Mouse (Mus musculus) heart, postnatal 14 days (tissue): Measurements from ENCODE around the gene Sept11. TPM values are rescaled to one million over a fixed set of nuclear protein-coding genes. Genes with fewer than 3 reads are reported as not detected.

Experiments used
- DNase-seq, 2 experiments: peaks; one replicate each; pipeline ENCODE4 v3.0.0; 2021 to 2022
- intact Hi-C: fragments of 180-260 bp; cut with DNase I; formaldehyde crosslinking; loops from one replicate; pipeline ENCODE4 v1.15.1; 2025
- total RNA-seq, 2 experiments: library from RNA; stranded (reverse); gene quantifications; 2 replicates each; pipeline ENCODE4 v1.2.3; 2021

The Sept11 gene
- total RNA-seq, 2 experiments from 2014 or later = 48.7 to 54.9 TPM

DNA sequence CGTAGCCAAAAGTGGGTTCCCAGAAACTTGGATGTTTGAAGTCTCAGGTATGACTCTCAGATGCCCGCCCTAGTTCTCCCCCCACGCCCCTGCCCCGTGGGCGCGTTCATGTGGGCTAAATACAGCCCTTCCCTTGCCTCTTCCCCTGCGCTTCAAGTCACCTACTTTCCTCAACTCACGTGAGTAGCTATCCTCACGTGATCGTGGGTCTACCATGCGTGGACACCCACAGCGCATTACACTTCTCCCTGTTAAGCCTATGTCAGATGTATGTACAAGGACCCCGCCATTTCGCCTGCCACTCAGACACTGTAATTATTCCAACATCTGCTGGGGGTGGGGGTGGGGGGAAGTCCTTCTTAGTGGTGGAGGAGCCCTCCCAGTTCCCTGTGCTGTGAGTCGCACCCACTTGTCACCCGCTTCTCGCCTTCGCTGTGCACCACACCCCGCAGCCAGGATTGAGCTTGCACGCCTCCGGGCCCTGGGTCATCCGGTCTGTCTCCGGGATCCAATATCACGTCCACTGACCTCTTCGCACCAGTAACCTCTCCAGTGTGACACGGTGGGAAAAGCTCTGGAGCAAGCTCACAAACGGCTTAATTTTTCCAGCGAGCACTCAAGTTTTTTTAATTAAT, 973 bp upstream of the Sept11 start:
- peak; percentile 53 to 55 for DNase-seq
- intact Hi-C loops = loop anchor here (2.0 to 5.0 kb wide), 4 partner anchors 70 to 175 kb away; partner anchors contain the start of gene Ccng2

DNA sequence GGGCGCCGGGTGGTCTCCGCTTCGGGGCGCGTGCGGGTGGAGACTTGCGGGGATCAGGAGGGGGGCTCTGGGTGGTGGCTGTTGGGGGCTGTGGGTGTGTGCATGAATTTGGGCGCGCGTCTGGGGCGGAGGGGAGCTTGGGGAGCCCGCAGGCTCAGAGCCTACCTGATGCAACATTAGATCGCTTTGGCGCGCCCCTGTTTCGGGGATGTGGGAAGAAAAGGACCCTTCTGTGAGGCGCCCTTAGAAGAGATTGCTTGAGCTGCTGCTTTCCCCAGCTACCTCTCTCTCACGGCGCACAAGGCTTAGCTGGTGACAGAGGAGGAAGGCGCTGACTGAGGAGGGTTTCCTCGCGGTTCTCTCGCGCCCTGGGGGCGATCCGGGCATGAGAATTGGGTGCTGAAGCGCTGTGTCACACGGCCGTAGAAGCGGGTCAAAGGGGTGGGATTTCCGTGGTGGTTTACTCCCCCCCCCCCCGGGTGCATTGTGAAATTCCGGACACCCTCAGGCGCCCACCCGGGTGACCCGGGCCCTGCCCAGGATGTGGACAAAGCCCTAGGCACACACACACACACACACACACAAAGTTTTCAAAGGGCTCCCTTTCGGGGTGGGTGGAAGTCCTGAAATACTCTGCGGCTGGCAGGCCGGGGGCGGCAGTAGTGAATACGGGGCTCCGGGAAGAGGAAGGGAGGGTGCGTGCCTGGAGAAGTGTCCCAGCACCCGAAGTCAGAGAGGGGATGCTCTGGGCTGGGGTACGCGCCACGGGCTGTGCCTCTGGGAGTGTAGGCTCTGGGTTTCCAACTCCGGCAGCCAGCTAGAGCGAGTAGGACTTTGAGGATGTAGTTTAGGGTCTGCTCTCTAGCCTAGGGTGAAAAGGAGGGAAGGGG, 646 bp downstream of the Sept11 start:
- intact Hi-C loops = loop anchor here (1.0 to 5.0 kb wide), 5 partner anchors 43 to 173 kb away; partner anchors contain the start of gene Ccng2
- peak; percentile 45 to 47 for DNase-seq

GRCm38 (mm10) chr5:93095301-93095700, 2.1 kb downstream of the Sept11 start:
- intact Hi-C loops = no loop called here

GRCm38 (mm10) chr5:93097204-93097906, 4.1 kb downstream of the Sept11 start:
- intact Hi-C loops = no loop called here
- no peak for DNase-seq

More at GRCm38 (mm10) chr5:93095301-93095700, 2.1 kb downstream of the Sept11 start:
- no peak for DNase-seq

DNA sequence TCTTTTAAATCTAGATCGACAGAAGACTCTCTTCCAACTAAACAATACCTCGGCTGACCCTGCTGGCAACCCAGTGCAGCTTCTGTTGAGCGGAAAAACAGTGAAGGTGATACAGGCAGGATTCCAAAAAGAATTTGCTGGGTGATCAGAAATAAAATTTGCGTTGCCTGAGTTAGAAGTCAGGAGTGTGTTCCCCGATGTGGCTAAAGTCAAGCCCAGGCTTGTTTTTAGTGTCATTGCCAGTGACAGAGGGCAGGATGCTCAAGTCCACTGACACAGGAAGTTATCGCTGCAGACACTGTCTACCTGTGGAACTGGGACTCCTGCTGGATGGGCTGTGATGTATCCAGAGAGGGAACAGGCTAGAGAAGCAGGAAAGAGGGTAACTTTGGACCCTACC, 5.0 kb downstream of the Sept11 start:
- intact Hi-C loops = no loop called here
- DNase-seq = no peak

- intact Hi-C loops = no loop called here
- DNase-seq = peak in 1 of 2 experiments; percentile 20
Observed at GRCm38 (mm10) chr5:93098811-93099210, 5.6 kb downstream of the Sept11 start.

GRCm38 (mm10) chr5:93100906-93101305, 7.7 kb downstream of the Sept11 start:
- intact Hi-C loops = no loop called here
- no peak for DNase-seq

DNA sequence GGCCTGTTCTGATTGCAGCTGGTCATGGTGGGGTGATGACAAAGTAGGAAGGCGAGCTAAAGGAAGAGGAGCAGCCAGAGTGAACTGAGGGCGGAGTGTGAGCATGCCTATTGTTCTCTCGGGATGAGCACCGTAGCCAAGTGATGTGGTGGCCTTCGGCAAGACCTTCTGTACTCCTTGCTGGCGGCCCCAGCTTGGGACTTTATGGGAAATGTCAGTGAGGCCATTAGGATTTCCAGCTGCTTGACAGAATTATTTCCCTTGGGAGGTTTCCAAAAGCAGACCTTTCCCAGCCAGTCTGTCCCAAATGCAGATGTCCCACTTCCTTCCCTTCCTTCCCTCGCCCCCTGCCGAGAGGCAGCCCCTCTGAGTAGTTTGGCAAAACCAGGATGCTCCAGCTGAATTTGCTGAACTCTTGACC, 8.1 kb downstream of the Sept11 start:
- intact Hi-C loops = no loop called here
- DNase-seq = peak; percentile 55 to 59

DNA sequence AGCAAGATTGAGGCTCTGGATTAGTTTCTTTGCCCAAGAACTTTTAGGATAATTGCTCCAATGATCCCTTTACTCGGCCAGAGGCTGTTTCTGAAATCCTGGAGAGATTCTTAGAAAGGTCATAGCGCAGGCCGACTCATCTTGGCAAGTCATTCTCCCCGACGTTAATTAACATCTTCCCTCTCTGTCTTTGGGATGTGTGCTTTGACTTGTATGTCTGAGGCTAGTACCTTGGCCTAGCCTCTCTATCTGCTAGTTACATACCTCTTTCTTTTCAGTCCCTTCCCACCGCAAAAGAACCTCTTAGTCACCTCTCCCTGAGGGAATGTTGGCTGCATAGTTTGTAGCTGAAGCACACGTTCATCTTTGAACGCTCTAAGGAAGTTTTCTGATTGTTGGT, 10.4 kb downstream of the Sept11 start:
- no peak for DNase-seq
- intact Hi-C loops = no loop called here

DNA sequence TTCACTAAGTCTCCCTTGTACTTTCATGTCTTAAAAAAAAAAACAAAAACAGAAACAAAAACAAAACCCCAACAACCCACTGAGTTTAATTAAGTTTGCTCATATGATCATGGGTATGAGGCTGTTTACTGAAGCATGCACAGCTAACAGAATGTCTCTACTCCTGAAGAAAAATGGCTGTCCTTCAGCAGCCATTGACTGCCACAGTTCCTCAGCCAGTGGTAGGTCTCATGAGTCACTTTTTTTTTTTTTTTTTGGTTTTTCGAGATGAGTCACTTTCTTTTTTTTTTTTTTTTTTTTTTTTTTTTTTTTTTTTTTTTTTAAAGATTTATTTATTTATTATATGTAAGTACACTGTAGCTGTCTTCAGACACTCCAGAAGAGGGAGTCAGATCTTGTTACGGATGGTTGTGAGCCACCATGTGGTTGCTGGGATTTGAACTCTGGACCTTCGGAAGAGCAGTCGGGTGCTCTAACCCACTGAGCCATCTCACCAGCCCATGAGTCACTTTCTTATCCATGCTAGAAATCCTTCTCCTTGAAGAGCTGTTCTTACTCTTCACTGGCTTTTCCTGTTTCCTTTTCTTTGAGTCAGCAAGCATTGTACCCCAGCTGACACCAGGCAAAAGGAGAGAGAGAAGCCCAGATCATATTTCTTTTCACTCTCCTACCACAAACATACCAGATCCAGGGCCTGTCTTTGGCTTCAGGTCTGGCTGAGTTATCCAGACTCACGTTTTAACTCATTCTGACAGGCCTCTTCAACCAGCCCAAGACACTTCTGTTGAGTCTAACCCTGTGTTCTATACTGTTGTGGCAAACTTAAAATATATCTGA, 12.0 kb downstream of the Sept11 start:
- no peak for DNase-seq
- intact Hi-C loops = no loop called here

DNA sequence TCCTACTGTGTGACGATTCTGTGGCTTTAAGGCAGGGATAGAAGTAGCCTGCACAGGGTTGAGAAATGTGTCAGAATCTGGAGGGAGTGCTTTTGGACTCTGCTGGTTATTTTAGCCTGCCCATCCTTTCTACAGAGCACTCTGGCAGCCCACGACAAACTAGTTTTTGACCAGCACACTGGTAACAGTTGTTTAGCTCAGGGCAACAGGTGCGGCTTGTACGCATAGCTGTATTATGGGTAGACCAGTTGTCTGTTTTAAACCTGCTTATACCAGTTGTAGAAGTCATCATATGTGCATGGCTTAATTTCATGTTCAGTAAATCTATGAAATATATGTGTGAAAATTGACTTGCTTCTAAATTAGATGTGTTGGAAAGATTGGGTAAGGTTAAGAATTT, 12.8 kb downstream of the Sept11 start:
- DNase-seq = no peak

DNA sequence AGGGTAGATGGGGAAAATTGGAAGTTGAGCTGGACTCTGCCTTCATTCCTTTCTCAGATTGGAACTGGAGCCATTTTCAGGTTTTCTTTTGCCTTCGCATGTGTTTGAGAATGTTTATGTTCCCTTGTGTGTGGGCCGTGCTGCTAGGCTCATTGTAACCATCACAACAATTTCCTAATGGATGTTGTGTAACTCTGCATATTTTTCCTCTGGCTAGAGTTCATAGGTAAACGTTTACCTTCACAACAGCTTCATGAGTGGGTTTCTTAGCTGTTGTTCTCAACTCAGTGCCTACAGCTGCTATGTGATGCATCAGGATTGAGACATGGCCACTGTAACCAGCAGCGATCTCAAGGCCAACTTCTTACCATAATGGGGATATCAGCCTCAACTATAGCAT, 15.5 kb downstream of the Sept11 start:
- intact Hi-C loops = no loop called here

More for the DNA sequence above, 12.8 kb downstream of the Sept11 start:
- intact Hi-C loops = no loop called here

DNA sequence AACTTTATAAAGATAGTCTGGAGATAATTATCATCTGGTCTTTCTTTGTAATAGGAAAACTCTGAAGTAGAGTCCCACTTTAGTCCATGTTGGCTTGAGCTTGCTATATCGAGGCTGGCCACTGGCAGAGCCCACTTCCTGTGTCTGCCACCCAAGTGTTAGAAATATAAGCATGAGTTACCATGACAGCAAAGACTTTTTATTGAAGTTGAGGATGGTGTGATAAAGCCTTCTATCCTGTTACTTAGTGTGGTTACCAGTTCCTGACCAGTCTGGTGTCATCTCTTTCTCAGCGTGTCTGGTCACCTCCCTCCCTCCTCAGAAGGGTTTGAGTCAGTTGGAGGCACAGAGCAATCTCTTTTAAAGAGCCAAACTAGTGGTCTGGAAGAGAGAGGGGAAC, 16.3 kb downstream of the Sept11 start:
- no peak for DNase-seq
- intact Hi-C loops = no loop called here

More for the DNA sequence above, 15.5 kb downstream of the Sept11 start:
- DNase-seq = no peak

- intact Hi-C loops = no loop called here
- no peak for DNase-seq
Observed at GRCm38 (mm10) chr5:93112290-93112689, 19.1 kb downstream of the Sept11 start.

- intact Hi-C loops = no loop called here
Observed at GRCm38 (mm10) chr5:93113517-93113916, 20.3 kb downstream of the Sept11 start.

GRCm38 (mm10) chr5:93114515-93114914, 21.3 kb downstream of the Sept11 start:
- DNase-seq = no peak
- intact Hi-C loops = no loop called here

More at GRCm38 (mm10) chr5:93113517-93113916, 20.3 kb downstream of the Sept11 start:
- no peak for DNase-seq

DNA sequence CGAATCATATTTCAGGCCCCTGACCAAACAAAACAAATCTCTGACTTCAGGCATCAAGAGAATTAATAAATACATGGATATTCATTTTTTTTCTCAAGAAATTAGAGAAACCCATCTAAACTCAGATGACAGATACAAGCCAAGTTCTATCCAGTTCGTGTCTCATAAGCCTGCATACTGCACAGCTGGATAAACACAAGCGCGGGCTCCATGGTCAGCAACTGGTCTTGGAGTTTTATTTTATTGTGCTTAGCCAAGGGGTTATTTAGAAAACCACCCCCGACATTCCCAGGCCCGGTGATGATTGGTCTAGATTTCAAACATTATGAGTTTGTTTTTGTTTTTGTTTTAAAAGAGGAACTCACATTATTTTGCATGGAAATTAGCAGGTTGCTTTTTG, 21.8 kb downstream of the Sept11 start:
- intact Hi-C loops = no loop called here
- no peak for DNase-seq

- intact Hi-C loops = no loop called here
- peak in 1 of 2 experiments; percentile 22 for DNase-seq
Observed at GRCm38 (mm10) chr5:93115854-93116253, 22.6 kb downstream of the Sept11 start.

DNA sequence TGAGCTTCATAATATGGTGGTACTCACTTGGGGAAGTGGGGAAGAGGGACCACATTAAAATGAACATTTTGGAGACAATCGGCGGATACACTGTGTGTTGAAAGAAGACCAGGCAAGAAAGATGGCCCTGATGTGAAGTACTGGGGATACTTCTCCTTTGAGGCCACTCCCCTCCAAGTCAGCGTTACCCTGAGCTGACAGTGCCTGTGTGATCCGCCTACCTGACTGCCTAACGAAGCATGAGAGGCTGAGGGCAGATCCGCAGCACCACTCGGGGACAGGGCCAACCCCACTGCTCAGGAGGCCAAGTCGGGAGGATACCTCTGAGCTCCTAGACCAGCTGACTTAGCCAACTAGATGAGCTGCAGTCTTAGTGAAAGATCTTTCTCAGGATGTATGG, 24.4 kb downstream of the Sept11 start:
- DNase-seq = no peak
- intact Hi-C loops = no loop called here

DNA sequence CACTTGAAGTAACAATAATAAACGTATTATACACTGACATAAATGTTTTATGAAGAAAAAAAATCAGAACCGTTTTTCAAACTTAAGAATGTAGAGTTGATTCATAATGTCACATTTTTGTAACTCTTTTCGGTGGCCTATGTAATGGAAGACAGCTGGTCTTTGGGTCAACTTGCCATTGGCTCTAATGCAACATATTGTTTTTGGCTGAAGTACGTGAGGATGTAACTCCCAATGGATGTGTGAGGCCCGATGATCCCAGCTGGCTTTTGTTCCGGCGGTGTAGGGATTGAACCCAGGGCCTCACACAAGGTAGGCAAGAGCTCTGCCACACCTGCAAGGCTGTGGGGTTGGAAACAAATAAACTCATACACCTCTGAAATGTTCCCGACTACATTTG, 28.4 kb downstream of the Sept11 start:
- intact Hi-C loops = no loop called here
- no peak for DNase-seq
